In the genomic region with DNA sequence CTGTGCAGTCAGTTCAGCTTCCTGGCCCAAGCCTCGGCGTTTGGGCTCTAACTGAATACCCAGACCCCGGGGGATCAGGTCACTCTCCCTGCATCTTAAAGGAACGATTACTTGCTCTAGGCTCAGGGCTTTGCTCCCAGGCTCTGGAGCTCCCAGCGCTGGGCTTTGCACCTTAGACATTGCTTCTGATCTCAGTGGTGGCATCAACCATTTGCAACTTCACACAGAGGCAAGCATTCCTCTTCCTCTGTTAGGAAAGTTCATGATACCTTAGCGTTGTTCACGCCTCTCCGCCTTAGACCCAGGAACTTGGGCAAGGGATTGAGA, we compare ENCODE assay signal across 8 mouse cellular contexts. TPM values are rescaled to one million over a fixed set of nuclear protein-coding genes. Genes with fewer than 3 reads are reported as not detected.
DNase-seq lines count a peak whose midpoint lies in the region; ATAC-seq and TF ChIP-seq lines count a peak whose summit lies in the region.
"Had no signal": no experiment of that assay in that cellular context is flagged by ENCODE, and none has a peak within 500 bp of the region (broad histone marks: within the 10 kb centered on the region; RNA-seq: fewer than 3 reads in every experiment).

No protein-coding gene starts in this region.

- DNase-seq in left cerebral cortex, adult 2 months (ENCODE audit: extremely low spot score in 1 of 2, low spot score in 2 of 2): no peak
- no peak for DNase-seq in left cerebral cortex, postnatal 25 days (ENCODE audit: low spot score in 2 of 2)
- no peak for DNase-seq in left cerebral cortex, adult 18-20 months (ENCODE audit: low spot score in 2 of 2)
- DNase-seq: layer of hippocampus, postnatal 36 days had no signal

- H3K27me3 ChIP-seq in forebrain, embryonic 13.5 days: peaks cover 38% of the 10 kb centered on the region
- H3K27me3 ChIP-seq in limb, embryonic 12.5 days: peaks cover 67% of the 10 kb centered on the region
- peaks cover 20% of the 10 kb centered on the region for H3K27me3 ChIP-seq in stomach, embryonic 15.5 days (replicated peaks)

- peak overlapping the region; percentile 85 for H3K4me2 ChIP-seq in forebrain, embryonic 13.5 days
- peak overlapping the region; percentile 77 for H3K4me2 ChIP-seq in limb, embryonic 12.5 days
- H3K4me2 ChIP-seq in stomach, embryonic 15.5 days: peak overlapping the region; percentile 80

- no peak for TF ChIP-seq CTCF in left cerebral cortex, adult 2 months (IDR thresholded peaks at IDR 0.05)

- peak overlapping the region; percentile 57 for H3K4me3 ChIP-seq in left cerebral cortex, adult 2 months
- peak overlapping the region; percentile 45 for H3K4me3 ChIP-seq in forebrain, embryonic 13.5 days
- peak overlapping the region; percentile 40 for H3K4me3 ChIP-seq in limb, embryonic 12.5 days (replicated peaks)
- H3K4me3 ChIP-seq in stomach, embryonic 15.5 days (replicated peaks): peak overlapping the region; percentile 39; the same call in 1 of the 2 replicates

- intact Hi-C loops in left cerebral cortex, adult 2 months (cut with DNase I): no loop called here
- intact Hi-C loops in left cerebral cortex, postnatal 25 days (cut with DNase I): no loop called here

- no peak for ATAC-seq in forebrain, embryonic 13.5 days
- ATAC-seq in limb, embryonic 12.5 days (ENCODE audit: insufficient number of reproducible peaks, insufficient read depth, low FRiP score, low TSS enrichment, low read depth): no peak
- ATAC-seq in stomach, embryonic 15.5 days (ENCODE audit: insufficient read depth, low FRiP score, low read depth): no peak
- no peak for ATAC-seq in megakaryocyte progenitor cell, adult 5-6 weeks (replicated peaks; ENCODE audit: poor library complexity)

- no peaks in the 10 kb centered on the region for H3K9me3 ChIP-seq in forebrain, embryonic 13.5 days (replicated peaks)
- H3K9me3 ChIP-seq in limb, embryonic 12.5 days: no peaks in the 10 kb centered on the region
- no peaks in the 10 kb centered on the region for H3K9me3 ChIP-seq in stomach, embryonic 15.5 days

- no peak overlapping the region; the same call in 1 of the 2 replicates for H3K27ac ChIP-seq in left cerebral cortex, adult 2 months
- no peak overlapping the region for H3K27ac ChIP-seq in forebrain, embryonic 13.5 days
- H3K27ac ChIP-seq in limb, embryonic 12.5 days: no peak overlapping the region
- H3K27ac ChIP-seq in stomach, embryonic 15.5 days: no peak overlapping the region

- H3K36me3 ChIP-seq in forebrain, embryonic 13.5 days (ENCODE audit: poor library complexity, severe bottlenecking): no peaks in the 10 kb centered on the region
- H3K36me3 ChIP-seq in limb, embryonic 12.5 days: no peaks in the 10 kb centered on the region
- H3K36me3 ChIP-seq in stomach, embryonic 15.5 days: no peaks in the 10 kb centered on the region

- 10% methylated on average over 8 of the region's 8 CpGs for WGBS in forebrain, embryonic 13.5 days
- 11% methylated on average over 8 of the region's 8 CpGs for WGBS in limb, embryonic 12.5 days
- 21% methylated on average over 8 of the region's 8 CpGs for WGBS in stomach, embryonic 15.5 days

- no peak overlapping the region for H3K9ac ChIP-seq in forebrain, embryonic 13.5 days
- peak overlapping the region; percentile 51 for H3K9ac ChIP-seq in limb, embryonic 12.5 days (replicated peaks)
- H3K9ac ChIP-seq in stomach, embryonic 15.5 days: no peak overlapping the region

- peaks cover 12% of the 10 kb centered on the region for H3K4me1 ChIP-seq in forebrain, embryonic 13.5 days
- H3K4me1 ChIP-seq in limb, embryonic 12.5 days (replicated peaks): peaks cover 13% of the 10 kb centered on the region
- H3K4me1 ChIP-seq in stomach, embryonic 15.5 days: peaks cover 12% of the 10 kb centered on the region

RNA-seq across cellular contexts. Expression of a gene that starts 0.8 kb away (rescaled TPM):
- total RNA-seq in left cerebral cortex, adult 2 months (2021): 10 to 100 TPM in 1 of 2 experiments, 1 to 10 TPM in 1; 9.3 to 11.4 TPM
- total RNA-seq in left cerebral cortex, postnatal 25 days (2021): 1 to 10 TPM; 7.4 to 9.2 TPM
- 0.24 TPM in 1 of 2 replicates, not detected in the other for polyA plus RNA-seq in forebrain, embryonic 13.5 days (2015; fragmentation: Nextera tagmentation; extraction: Ambion mirVana)
- not detected in 2 replicates for polyA plus RNA-seq in limb, embryonic 12.5 days (2016; fragmentation: Nextera tagmentation; extraction: Ambion mirVana)
- polyA plus RNA-seq in stomach, embryonic 15.5 days (2015; fragmentation: Nextera tagmentation; extraction: Ambion mirVana): not detected in 2 replicates
- 10 to 100 TPM; 10.5 to 13.4 TPM for total RNA-seq in left cerebral cortex, adult 18-20 months (2021)
- total RNA-seq in megakaryocyte progenitor cell, adult 5-6 weeks (2015): not detected in 2 replicates
- 0.88 TPM in 1 of 2 replicates, not detected in the other for total RNA-seq in megakaryocyte progenitor cell, adult 5-6 weeks (2017)

RNA-seq across cellular contexts. Expression of a gene that starts 19.0 kb away (rescaled TPM):
- total RNA-seq in left cerebral cortex, adult 2 months (2021): 100 to 1,000 TPM; 530 to 532 TPM
- 100 to 1,000 TPM; 553 to 568 TPM for total RNA-seq in left cerebral cortex, postnatal 25 days (2021)
- polyA plus RNA-seq in forebrain, embryonic 13.5 days (2015; fragmentation: Nextera tagmentation; extraction: Ambion mirVana): 7.7 and 10.8 TPM in 2 replicates
- 0.10 and 0.73 TPM in 2 replicates for polyA plus RNA-seq in limb, embryonic 12.5 days (2016; fragmentation: Nextera tagmentation; extraction: Ambion mirVana)
- polyA plus RNA-seq in stomach, embryonic 15.5 days (2015; fragmentation: Nextera tagmentation; extraction: Ambion mirVana): 3.5 and 3.6 TPM in 2 replicates
- total RNA-seq in left cerebral cortex, adult 18-20 months (2021): 100 to 1,000 TPM; 525 to 560 TPM
- total RNA-seq in megakaryocyte progenitor cell, adult 5-6 weeks (2015): not detected in 2 replicates
- not detected in 2 replicates for total RNA-seq in megakaryocyte progenitor cell, adult 5-6 weeks (2017)

RNA-seq across cellular contexts. Expression of a gene that starts 31.3 kb away (rescaled TPM):
- total RNA-seq in left cerebral cortex, adult 2 months (2021): 1 to 10 TPM; 2.7 to 3.9 TPM
- total RNA-seq in left cerebral cortex, postnatal 25 days (2021): 1 to 10 TPM; 4.2 to 5.8 TPM
- 3.8 and 4.1 TPM in 2 replicates for polyA plus RNA-seq in forebrain, embryonic 13.5 days (2015; fragmentation: Nextera tagmentation; extraction: Ambion mirVana)
- 2.8 and 3.2 TPM in 2 replicates for polyA plus RNA-seq in limb, embryonic 12.5 days (2016; fragmentation: Nextera tagmentation; extraction: Ambion mirVana)
- 14.1 and 18.9 TPM in 2 replicates for polyA plus RNA-seq in stomach, embryonic 15.5 days (2015; fragmentation: Nextera tagmentation; extraction: Ambion mirVana)
- total RNA-seq in left cerebral cortex, adult 18-20 months (2021): 1 to 10 TPM; 3.5 to 3.9 TPM
- total RNA-seq in megakaryocyte progenitor cell, adult 5-6 weeks (2015): not detected in 2 replicates
- total RNA-seq in megakaryocyte progenitor cell, adult 5-6 weeks (2017): not detected in 2 replicates

Comparison
In these comparisons a context has a peak if more than half of its experiments do, and no peak if none do; other contexts are left out.
1. RNA of a gene that starts 0.8 kb away (total RNA-seq): 10.5 to 13.4 TPM in left cerebral cortex, adult 18-20 months, 9.3 to 11.4 TPM in left cerebral cortex, adult 2 months and 7.4 to 9.2 TPM in left cerebral cortex, postnatal 25 days; 0.88 TPM in megakaryocyte progenitor cell, adult 5-6 weeks; every median in the first group is over 4 times any median in the second.
2. RNA of a gene that starts 19.0 kb away (total RNA-seq): 553 to 568 TPM in left cerebral cortex, postnatal 25 days, 525 to 560 TPM in left cerebral cortex, adult 18-20 months and 530 to 532 TPM in left cerebral cortex, adult 2 months; not detected in megakaryocyte progenitor cell, adult 5-6 weeks; every median in the first group is over 100 times any median in the second.
3. Peak in every context shown above with its lines, with median percentiles within 50 percentile points of each other: H3K4me3 ChIP-seq and H3K4me2 ChIP-seq.